Mouse (Mus musculus) mesoderm, embryonic 11.5 days (tissue): ENCODE measurements at regions not wholly inside any gene's neighbourhood (a gene's known extent, or its start where the extent isn't known, plus 50 kb on each side); places are given as distances from the start of the nearest gene placed in this dataset.
A peak's percentile ranks its signal among the peaks of the same experiment; 100 is the strongest.

Experiments
- DNase-seq: peaks from one replicate; pipeline ENCODE4 v3.0.0-alpha.2; 2012; ENCODE audit warnings: low read depth, low spot score

- DNase-seq: no peak
Observed at GRCm38 (mm10) chr2:50702584-50703450, 406.2 kb upstream of the Mmadhc start.

GRCm38 (mm10) chr2:50698841-50699240, 402.2 kb upstream of the Mmadhc start:
- DNase-seq: peak; percentile 28

- DNase-seq: no peak
Observed at GRCm38 (mm10) chr2:50696575-50696974, 400.0 kb upstream of the Mmadhc start.

GRCm38 (mm10) chr2:50694849-50695248, 398.2 kb upstream of the Mmadhc start:
- DNase-seq: peak; percentile 35

- no peak for DNase-seq
Observed at GRCm38 (mm10) chr2:50693784-50694350, 397.3 kb upstream of the Mmadhc start.

- no peak for DNase-seq
Observed at GRCm38 (mm10) chr2:50690120-50691103, 393.8 kb upstream of the Mmadhc start.

- no peak for DNase-seq
Observed at GRCm38 (mm10) chr2:50687672-50688151, 391.1 kb upstream of the Mmadhc start.

- DNase-seq: peak; percentile 82
Observed at GRCm38 (mm10) chr2:50687222-50687621, 390.6 kb upstream of the Mmadhc start.

- DNase-seq: no peak
Observed at GRCm38 (mm10) chr2:50677456-50677855, 380.9 kb upstream of the Mmadhc start.

- no peak for DNase-seq
Observed at GRCm38 (mm10) chr2:50675736-50676550, 379.3 kb upstream of the Mmadhc start.

GRCm38 (mm10) chr2:50674856-50675175, 378.2 kb upstream of the Mmadhc start:
- DNase-seq: no peak

GRCm38 (mm10) chr2:50674151-50674855, 377.7 kb upstream of the Mmadhc start:
- DNase-seq: no peak

- DNase-seq: no peak
Observed at GRCm38 (mm10) chr2:50669297-50669696, 372.7 kb upstream of the Mmadhc start.

- DNase-seq: no peak
Observed at GRCm38 (mm10) chr2:50668789-50669188, 372.2 kb upstream of the Mmadhc start.

GRCm38 (mm10) chr2:50667180-50667579, 370.6 kb upstream of the Mmadhc start:
- no peak for DNase-seq

GRCm38 (mm10) chr2:50662504-50662903, 365.9 kb upstream of the Mmadhc start:
- DNase-seq: no peak

- DNase-seq: no peak
Observed at GRCm38 (mm10) chr2:50660000-50660399, 363.4 kb upstream of the Mmadhc start.

- no peak for DNase-seq
Observed at GRCm38 (mm10) chr2:50657826-50658225, 361.2 kb upstream of the Mmadhc start.

- DNase-seq: no peak
Observed at GRCm38 (mm10) chr2:50656351-50656750, 359.8 kb upstream of the Mmadhc start.

- DNase-seq: peak; percentile 18
Observed at GRCm38 (mm10) chr2:50654953-50655324, 358.3 kb upstream of the Mmadhc start.
